Mouse (Mus musculus): ENCODE results near the gene Galt. TPM values are rescaled to one million over a fixed set of nuclear protein-coding genes. Genes with fewer than 3 reads are reported as not detected.
A peak's percentile ranks its signal among the peaks of the same experiment; 100 is the strongest.

The Galt gene
- polyA plus RNA-seq, 1 experiment from 2014 or later: 40.4 TPM

GRCm38 (mm10) chr4:41715596-41715995 lies 39.4 kb upstream of the Galt start:
- Histone ChIP-seq H3K4me1 (peaks cover 35% of the 10 kb centered on the region), H3K36me3 (peaks cover 47% of the 10 kb centered on the region)

GRCm38 (mm10) chr4:41716834-41717233 lies 38.2 kb upstream of the Galt start:
- ATAC-seq (ENCODE audit: insufficient number of reproducible peaks, insufficient read depth, low FRiP score, low TSS enrichment): peak; percentile 2; the same call in 1 of the 2 replicates
- no peak overlapping the region for H3K4me3 ChIP-seq
- H3K27ac ChIP-seq: peak overlapping the region; percentile 71; the same call in 1 of the 2 replicates
- H3K4me2 ChIP-seq (replicated peaks): no peak overlapping the region
- H3K9ac ChIP-seq: peak overlapping the region; percentile 6; the same call in 1 of the 2 replicates
- 30% methylated on average over 6 of the region's 6 CpGs for WGBS
- no peaks in the 10 kb centered on the region for H3K27me3 ChIP-seq
- peaks cover 30% of the 10 kb centered on the region for H3K4me1 ChIP-seq
- no peaks in the 10 kb centered on the region for H3K9me3 ChIP-seq
- H3K36me3 ChIP-seq: peaks cover 37% of the 10 kb centered on the region

More at GRCm38 (mm10) chr4:41715596-41715995, 39.4 kb upstream of the Galt start:
- H3K4me2 ChIP-seq (replicated peaks): no peak overlapping the region
- no peak overlapping the region for H3K4me3 ChIP-seq
- no peaks in the 10 kb centered on the region for H3K27me3 ChIP-seq
- no peak for ATAC-seq (ENCODE audit: insufficient number of reproducible peaks, insufficient read depth, low FRiP score, low TSS enrichment)
- no peaks in the 10 kb centered on the region for H3K9me3 ChIP-seq
- no peak overlapping the region for H3K9ac ChIP-seq
- no peak overlapping the region for H3K27ac ChIP-seq
- WGBS: 83% methylated on average over 5 of the region's 5 CpGs

DNA sequence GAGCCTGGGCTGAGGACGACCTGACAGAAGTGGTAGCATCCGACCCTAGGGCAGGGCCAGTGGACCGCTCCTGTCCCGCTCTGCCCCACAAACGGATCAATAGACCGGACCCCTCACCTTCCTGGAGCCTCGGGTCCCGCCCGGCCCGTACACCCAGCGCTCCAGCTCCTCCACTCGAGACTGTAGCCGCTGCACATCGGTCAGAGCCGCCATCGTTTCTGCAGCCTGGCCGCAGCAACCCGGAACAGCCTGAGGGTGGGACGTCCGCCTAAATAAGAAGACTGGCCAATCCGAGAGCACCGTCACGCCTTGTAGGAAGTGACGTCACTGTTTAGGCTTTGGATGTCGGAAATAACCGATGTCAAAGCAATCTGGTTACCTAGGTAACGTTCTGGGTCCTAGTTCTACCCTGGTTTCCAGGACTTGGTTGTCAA lies 32.1 kb upstream of the Galt start, which contains the start of gene Dctn3:
Gene Dctn3 (minus strand): TSS at position 253 of the 434 bp plus-strand sequence.
- H3K4me2 ChIP-seq (replicated peaks): peak within 1 kb of the TSS; percentile 76
- under 1% methylated on average over 27 of the region's 27 CpGs for WGBS
- H3K36me3 ChIP-seq: peaks cover 16% of the 10 kb centered on the region
- peak; percentile 85 for ATAC-seq (ENCODE audit: insufficient number of reproducible peaks, insufficient read depth, low FRiP score, low TSS enrichment)
- peak within 1 kb of the TSS; percentile 89 for H3K4me3 ChIP-seq
- H3K9me3 ChIP-seq: no peaks in the 10 kb centered on the region
- peaks cover 21% of the 10 kb centered on the region for H3K4me1 ChIP-seq
- H3K27ac ChIP-seq: 0 out of 2 replicates have a peak within 1 kb of the TSS, but pooled peaks have one; percentile 23
- H3K27me3 ChIP-seq: peaks cover 45% of the 10 kb centered on the region
- peak within 1 kb of the TSS; percentile 84 for H3K9ac ChIP-seq

DNA sequence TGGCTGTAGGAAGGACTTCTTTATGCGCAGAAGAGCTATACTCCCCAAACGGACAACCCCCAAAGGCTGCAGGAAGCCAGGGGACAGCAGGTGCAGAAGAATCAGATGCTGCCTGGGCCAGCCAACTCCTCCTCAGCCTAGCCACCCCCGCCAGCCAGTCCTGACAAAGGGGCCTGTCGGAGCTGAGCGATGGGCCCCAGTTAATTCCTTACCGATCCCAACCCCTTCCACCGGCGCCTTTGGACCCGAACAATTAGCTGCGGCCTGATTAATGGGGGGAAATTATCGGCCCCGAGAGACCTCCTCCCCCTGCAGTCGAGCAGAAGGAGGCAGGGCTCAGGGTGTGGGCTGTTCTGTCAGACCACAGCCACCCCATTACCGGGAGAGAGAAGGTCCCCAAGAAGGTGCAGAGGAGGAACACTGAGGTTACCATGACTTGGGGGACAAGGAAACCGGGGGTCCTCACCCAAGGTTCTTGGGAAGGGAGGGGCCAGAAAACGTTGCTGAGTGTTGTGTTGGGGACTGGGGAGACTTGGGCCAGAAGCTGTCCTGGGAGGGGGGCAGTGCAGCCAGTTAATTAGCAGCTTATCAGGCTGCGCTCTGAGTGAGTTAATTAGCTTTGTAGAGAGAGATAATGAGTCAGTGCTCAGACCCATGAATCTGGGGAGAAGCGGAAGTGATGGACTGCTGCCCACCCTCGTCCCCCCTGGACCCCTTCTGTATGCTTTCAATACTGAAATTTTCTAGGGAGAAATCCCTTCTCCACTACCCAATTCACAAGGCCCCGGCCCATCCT lies 28.0 kb upstream of the Galt start:
- H3K27me3 ChIP-seq: peaks cover 82% of the 10 kb centered on the region
- no peak overlapping the region for H3K4me2 ChIP-seq (replicated peaks)
- 13% methylated on average over 20 of the region's 20 CpGs for WGBS
- ATAC-seq (ENCODE audit: insufficient number of reproducible peaks, insufficient read depth, low FRiP score, low TSS enrichment): no peak
- H3K9ac ChIP-seq: no peak overlapping the region
- no peak overlapping the region for H3K27ac ChIP-seq
- H3K4me1 ChIP-seq: peaks cover 23% of the 10 kb centered on the region
- H3K4me3 ChIP-seq: no peak overlapping the region
- H3K36me3 ChIP-seq: no peaks in the 10 kb centered on the region
- H3K9me3 ChIP-seq: no peaks in the 10 kb centered on the region

DNA sequence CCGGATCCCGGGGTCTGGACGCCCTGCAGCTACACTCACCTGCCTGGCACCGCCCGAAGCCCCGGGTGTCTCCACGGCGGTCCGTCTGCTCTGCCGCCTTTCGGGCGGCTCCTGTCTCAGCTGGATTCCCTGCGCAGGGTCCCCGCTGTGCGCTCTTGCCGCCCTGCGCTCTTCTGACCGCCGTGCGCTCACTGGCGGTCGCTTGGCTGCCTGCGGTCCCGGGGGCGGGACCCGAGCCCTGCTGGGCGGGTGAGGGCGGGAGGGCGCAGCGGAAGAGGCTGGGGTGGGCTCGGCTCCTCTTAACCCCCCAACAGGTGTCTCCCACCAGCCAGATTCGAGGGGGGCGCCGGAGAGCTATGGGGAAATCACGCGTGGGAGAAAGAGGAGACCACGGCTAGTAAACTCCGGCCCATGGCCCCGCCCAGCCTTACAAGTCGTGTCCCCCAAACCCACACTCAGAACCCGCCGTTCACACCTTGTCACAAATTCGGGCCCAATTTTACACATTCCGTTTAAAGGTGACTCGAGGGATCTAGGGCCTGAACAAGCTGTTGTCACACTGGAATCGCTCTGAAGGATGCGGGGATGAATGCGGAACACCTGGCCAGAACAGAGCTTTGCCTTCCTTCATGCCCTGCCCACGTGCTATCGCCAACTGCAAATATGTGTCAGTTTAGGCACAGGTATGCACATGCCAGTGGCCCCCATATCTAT lies 23.8 kb upstream of the Galt start, which contains the start of gene Arid3c:
Gene Arid3c (minus strand): TSS at position 91 of the 714 bp plus-strand sequence.
- Histone ChIP-seq H3K9me3 (no peaks in the 10 kb centered on the region), H3K4me2 (replicated peaks) (peak within 1 kb of the TSS; percentile 61), H3K36me3 (no peaks in the 10 kb centered on the region), H3K27me3 (peaks cover 69% of the 10 kb centered on the region), H3K4me1 (peaks cover 8% of the 10 kb centered on the region; the same call in 1 of the 2 replicates), H3K27ac (no peak within 1 kb of the TSS), H3K9ac (peak within 1 kb of the TSS; percentile 38; the same call in 1 of the 2 replicates), H3K4me3 (peak within 1 kb of the TSS; percentile 36)
- ATAC-seq (ENCODE audit: insufficient number of reproducible peaks, insufficient read depth, low FRiP score, low TSS enrichment): no peak
- WGBS: 1% methylated on average over 49 of the region's 50 CpGs

- Histone ChIP-seq H3K4me1 (peaks cover 14% of the 10 kb centered on the region), H3K9ac (no peak overlapping the region), H3K36me3 (peaks cover 14% of the 10 kb centered on the region), H3K9me3 (no peaks in the 10 kb centered on the region), H3K27ac (no peak overlapping the region), H3K4me2 (replicated peaks) (no peak overlapping the region), H3K4me3 (no peak overlapping the region), H3K27me3 (peaks cover 9% of the 10 kb centered on the region)
- WGBS: 47% methylated on average over 8 of the region's 8 CpGs
- no peak for ATAC-seq (ENCODE audit: insufficient number of reproducible peaks, insufficient read depth, low FRiP score, low TSS enrichment)
These were observed 17.3 kb upstream of the Galt start for GRCm38 (mm10) chr4:41737602-41738255.

GRCm38 (mm10) chr4:41738256-41738603 lies 16.8 kb upstream of the Galt start:
- no peak for ATAC-seq (ENCODE audit: insufficient number of reproducible peaks, insufficient read depth, low FRiP score, low TSS enrichment)
- Histone ChIP-seq H3K4me2 (replicated peaks) (no peak overlapping the region), H3K27ac (no peak overlapping the region), H3K9ac (no peak overlapping the region), H3K27me3 (0 out of 2 replicates have a peak, but pooled peaks cover 4% of the 10 kb centered on the region), H3K9me3 (no peaks in the 10 kb centered on the region), H3K36me3 (peaks cover 14% of the 10 kb centered on the region), H3K4me1 (peaks cover 14% of the 10 kb centered on the region), H3K4me3 (no peak overlapping the region)
- WGBS: 71% methylated on average over 1 of the region's 1 CpGs

DNA sequence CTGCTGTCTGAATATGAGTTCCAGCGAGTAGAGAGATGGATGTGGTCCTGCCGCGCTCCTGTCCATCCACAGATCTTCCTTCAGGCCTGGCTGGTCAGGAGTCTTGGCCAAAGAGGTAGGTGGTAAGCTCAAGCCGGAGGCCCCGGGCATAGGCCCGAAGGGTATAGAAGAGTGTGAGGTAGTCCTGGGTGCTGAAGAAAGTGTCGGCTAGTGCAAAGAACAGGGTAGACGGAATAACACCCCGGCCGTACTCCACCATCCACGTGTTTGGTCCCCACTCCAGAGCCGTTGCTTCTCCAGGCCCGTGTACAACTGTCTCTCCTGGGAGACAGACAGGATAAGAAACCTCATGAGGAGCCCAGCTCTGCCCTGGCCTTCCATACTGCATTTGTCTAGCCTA lies 15.8 kb upstream of the Galt start:
- 94% methylated on average over 13 of the region's 13 CpGs for WGBS
- Histone ChIP-seq H3K4me2 (replicated peaks) (no peak overlapping the region), H3K9me3 (no peaks in the 10 kb centered on the region), H3K9ac (no peak overlapping the region), H3K4me3 (no peak overlapping the region), H3K36me3 (peaks cover 14% of the 10 kb centered on the region), H3K27me3 (no peaks in the 10 kb centered on the region), H3K27ac (no peak overlapping the region), H3K4me1 (peaks cover 14% of the 10 kb centered on the region)
- no peak for ATAC-seq (ENCODE audit: insufficient number of reproducible peaks, insufficient read depth, low FRiP score, low TSS enrichment)

DNA sequence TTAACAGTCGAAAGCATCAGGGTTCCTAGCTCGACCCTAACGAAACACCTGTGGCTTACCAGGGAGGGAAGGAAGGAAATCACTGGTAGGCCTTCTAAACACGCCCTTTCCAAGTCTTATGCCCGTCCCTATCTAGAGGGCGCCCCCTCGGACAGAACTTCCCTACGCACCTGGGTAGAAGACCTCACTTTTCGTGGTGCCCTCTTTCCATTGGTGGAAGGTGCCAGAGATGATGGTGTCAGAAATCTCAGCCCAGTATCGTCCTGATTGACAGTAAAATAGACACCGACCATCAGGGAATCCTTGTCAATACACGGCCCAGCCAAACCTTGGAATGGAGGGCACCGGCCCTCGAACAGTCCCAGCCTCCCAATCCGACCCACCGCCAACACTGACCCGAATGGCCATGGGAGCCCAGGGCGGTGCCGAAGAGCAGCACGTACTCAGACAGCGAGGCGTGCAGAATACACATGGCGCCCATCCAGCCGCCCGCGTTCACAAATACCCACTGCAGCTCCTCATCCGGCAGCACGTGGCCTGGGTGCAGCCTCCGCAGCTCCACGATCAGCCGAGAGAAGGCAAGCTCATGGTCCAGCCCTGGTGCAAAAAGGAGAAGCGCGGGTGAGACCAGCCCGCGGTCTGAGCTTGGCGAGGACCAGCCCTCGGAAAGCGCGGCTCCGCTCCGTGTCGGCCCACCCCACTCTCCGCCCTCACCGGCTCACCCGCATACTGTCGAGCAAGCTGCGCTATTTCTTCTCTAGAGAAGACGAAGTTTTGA lies 14.5 kb upstream of the Galt start:
- ATAC-seq (ENCODE audit: insufficient number of reproducible peaks, insufficient read depth, low FRiP score, low TSS enrichment): peak; percentile 76
- WGBS: 1% methylated on average over 48 of the region's 48 CpGs
- peak overlapping the region; percentile 78 for H3K27ac ChIP-seq
- no peaks in the 10 kb centered on the region for H3K27me3 ChIP-seq
- H3K9me3 ChIP-seq: no peaks in the 10 kb centered on the region
- H3K4me3 ChIP-seq: peak overlapping the region; percentile 72
- peaks cover 14% of the 10 kb centered on the region for H3K4me1 ChIP-seq
- peaks cover 14% of the 10 kb centered on the region for H3K36me3 ChIP-seq
- peak overlapping the region; percentile 73 for H3K9ac ChIP-seq
- peak overlapping the region; percentile 93 for H3K4me2 ChIP-seq (replicated peaks)

DNA sequence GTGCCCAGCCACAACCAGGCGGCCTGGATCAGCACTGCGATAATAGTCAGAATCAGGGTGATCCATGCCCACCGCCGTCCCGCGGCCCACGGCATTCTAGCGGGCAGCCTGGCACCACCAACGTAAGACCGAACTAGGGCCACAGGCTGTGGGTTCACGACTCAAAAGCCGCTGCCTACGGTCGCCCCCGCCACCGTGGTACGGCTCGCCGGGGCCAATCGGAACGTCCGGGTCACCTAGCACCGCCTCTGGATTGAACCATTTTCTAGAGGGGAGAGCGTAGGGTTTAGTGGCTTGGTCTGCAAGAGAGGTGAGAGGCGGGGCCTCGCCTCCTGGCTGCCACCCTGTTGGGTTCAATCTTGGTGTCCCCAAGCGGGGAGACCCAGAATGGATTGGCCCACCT lies 13.9 kb upstream of the Galt start:
- H3K4me3 ChIP-seq: peak overlapping the region; percentile 72
- H3K4me1 ChIP-seq: peaks cover 14% of the 10 kb centered on the region
- H3K27ac ChIP-seq: peak overlapping the region; percentile 78
- H3K9me3 ChIP-seq: peaks cover 5% of the 10 kb centered on the region
- H3K27me3 ChIP-seq: no peaks in the 10 kb centered on the region
- peaks cover 14% of the 10 kb centered on the region for H3K36me3 ChIP-seq
- WGBS: under 1% methylated on average over 27 of the region's 27 CpGs
- peak overlapping the region; percentile 73 for H3K9ac ChIP-seq
- ATAC-seq (ENCODE audit: insufficient number of reproducible peaks, insufficient read depth, low FRiP score, low TSS enrichment): peak; percentile 95
- H3K4me2 ChIP-seq (replicated peaks): peak overlapping the region; percentile 93

DNA sequence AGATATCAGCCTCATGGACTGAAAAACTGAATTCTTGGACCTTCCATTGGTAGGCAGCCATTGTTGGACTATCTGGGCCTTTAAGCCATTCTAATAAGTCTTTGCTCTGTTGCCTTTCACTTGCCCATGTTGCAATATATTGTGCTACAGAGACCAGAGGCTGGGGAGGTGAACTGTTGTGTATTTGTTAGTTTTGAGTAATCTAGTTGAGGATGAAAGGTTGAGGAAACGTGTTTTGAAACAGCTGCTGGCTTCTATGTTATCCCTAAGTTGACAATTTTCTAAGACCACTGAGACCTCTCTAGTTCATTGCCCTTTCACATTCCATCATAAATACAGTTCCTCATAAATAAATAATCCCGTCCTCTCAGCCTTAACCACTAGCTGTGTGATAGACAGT lies 10.9 kb upstream of the Galt start:
- Histone ChIP-seq H3K4me1 (peaks cover 14% of the 10 kb centered on the region), H3K9me3 (peaks cover 13% of the 10 kb centered on the region), H3K9ac (no peak overlapping the region), H3K4me2 (replicated peaks) (no peak overlapping the region), H3K27ac (no peak overlapping the region), H3K27me3 (no peaks in the 10 kb centered on the region), H3K36me3 (peaks cover 2% of the 10 kb centered on the region), H3K4me3 (no peak overlapping the region)
- WGBS: 60% methylated on average over 2 of the region's 2 CpGs
- ATAC-seq (ENCODE audit: insufficient number of reproducible peaks, insufficient read depth, low FRiP score, low TSS enrichment): no peak
